Mouse (Mus musculus): ENCODE measurements around the gene Olfr222.
A peak's percentile ranks its signal among the peaks of the same experiment; 100 is the strongest.
"Not testable (repeated sequence)": the region's sequence is repeated elsewhere in the genome, so short reads cannot be mapped to it uniquely, and the experiment has no call there.

The Olfr222 gene

DNA sequence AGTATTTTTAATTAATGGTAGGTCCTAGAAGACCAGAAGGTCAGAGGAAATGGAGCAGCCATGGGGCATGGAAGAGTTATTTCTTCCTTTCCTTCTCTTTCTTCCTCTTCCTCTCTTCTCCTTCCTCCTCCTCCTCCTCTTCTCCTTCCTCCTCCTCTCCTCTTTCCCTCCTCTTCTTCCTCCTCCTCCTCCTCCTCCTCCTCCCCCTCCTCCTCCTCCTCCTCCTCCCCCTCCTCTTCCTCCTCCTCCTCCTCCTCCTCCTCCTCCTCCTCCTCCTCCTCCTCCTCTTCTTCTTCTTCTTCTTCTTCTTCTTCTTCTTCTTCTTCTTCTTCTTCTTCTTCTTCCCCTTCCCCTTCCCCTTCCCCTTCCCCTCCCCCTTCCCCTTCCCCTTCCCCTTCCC is at the start of gene Olfr222:
Olfr222 (minus strand) TSS at position 101 of the 400 bp plus-strand sequence.
- not testable (repeated sequence) for DNase-seq (ENCODE audit: low read depth, low spot score)

DNA sequence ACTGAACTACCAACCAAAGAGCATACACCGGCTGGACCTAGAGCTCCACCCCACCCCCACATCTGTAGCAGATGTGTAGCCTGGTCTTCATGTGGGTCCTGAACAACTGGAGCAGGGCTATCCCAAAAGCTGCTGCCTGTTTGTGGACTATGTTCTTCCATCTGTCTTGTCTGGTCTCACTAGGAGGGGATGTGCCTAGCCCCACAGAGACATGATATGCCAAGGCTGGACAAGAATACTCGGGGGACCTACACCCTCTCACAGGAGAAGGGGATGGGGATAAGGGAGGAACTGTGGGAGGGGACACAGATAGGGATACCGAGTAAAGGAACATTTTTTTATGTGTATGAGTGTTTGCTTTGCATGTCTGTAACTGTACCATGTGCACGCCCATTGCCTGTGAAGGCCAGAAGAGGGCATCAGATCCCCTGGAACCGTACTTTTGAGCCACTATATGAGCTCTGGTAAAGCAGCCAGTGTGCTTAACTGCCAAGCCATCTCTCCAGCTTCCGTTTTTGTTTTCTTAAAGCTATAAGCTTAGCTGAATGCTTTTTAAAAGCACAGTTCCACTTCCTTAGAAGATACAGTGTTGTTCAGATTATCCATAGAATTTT is 48.1 kb upstream of the Olfr222 start:
- peak; percentile 56 for DNase-seq (ENCODE audit: low read depth, low spot score)

DNA sequence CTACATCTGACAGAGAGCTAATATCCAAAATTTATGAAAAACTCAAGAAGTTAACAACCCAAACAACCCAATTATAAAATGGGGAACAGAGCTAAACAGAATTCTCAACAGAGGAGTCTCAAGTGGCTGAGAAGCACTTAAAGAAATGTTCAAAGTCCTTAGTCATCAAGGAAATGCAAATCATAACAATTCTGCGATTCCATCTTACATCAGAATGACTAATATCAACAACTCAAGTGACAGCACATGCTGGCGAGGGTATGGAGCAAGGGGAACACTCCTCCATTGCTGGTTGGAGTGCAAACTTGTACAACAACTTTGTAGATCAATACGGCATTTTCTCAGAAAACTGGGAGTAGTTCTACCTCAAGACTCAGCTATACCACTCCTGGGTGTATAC is 46.2 kb upstream of the Olfr222 start:
- no peak for DNase-seq (ENCODE audit: low read depth, low spot score)

DNA sequence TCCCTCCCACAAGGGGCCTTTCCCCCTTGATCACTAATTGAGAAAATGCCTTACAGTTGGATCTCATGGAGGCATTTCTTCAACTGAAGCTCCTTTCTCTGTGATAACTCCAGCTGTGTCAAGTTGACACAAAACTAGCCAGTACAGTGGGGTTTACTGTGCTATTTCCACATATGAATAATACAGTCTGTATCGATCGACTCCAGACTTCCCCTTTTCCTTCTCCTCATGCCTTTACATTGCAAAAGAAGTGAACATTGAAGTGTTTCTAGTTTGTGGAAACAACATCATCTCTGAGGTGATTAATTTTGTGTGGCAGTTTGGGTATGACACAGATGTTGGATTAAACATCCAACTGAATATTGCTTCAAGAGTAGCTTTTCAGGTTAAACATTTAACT is 41.0 kb upstream of the Olfr222 start:
- DNase-seq (ENCODE audit: low read depth, low spot score) = not testable (repeated sequence)

DNA sequence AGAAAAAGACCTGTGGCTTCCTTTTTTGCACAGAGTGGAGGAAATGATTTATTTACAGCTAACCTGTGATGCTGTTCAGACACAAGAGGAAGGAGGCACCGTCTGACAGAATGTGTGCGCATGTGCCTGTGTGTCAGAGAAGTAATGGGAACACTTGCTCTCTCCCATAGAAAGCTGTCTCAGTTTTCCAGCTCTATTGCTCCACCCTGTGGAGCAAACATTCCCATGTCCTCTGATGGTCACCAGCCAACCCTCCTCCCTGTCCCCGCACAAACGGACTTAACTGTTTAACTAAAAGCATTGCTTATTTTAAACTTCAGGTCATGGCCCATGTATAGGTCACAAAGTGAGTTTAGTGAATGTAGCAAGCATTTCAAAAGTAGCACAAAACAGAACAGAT is 38.1 kb upstream of the Olfr222 start:
- DNase-seq (ENCODE audit: low read depth, low spot score) = no peak

DNA sequence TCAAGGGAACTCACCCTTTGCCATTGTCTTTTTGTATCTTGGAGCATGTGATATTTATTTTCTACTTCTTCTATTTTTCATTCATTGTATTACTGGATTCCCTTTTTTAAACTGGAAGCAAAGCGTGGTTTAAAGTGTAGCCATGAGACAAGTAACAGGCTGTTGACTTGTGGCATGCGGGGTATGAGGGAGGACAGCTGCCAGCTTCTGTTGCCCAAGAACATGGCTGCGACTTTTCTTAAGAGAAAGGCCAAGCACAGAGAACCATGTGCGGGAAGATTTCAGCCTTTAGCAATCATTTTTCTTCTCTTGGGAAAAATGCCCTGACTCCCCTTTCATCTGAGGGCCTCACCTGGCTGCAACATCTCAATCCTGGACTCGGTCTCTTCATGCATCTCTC is 35.6 kb upstream of the Olfr222 start:
- DNase-seq (ENCODE audit: low read depth, low spot score) = no peak

DNA sequence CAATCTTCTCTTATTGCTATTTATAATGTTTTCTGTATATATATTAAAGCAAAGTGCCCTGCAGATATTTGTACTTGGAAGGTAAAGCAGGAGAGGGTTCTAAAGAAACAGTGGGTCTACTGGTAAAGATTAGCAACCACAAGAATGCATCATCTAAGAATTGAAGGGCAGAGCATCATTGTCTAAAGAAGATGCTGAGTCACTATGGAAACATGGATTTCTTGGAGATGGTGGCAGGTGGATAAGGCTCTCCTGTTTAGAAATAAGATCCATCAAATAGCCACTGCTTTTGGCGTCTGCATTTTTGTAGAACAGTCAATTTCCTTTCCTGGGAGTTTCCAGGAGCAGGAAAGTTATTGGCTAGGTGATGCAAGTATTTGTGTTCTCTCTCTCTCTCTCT is 26.3 kb upstream of the Olfr222 start:
- no peak for DNase-seq (ENCODE audit: low read depth, low spot score)

DNA sequence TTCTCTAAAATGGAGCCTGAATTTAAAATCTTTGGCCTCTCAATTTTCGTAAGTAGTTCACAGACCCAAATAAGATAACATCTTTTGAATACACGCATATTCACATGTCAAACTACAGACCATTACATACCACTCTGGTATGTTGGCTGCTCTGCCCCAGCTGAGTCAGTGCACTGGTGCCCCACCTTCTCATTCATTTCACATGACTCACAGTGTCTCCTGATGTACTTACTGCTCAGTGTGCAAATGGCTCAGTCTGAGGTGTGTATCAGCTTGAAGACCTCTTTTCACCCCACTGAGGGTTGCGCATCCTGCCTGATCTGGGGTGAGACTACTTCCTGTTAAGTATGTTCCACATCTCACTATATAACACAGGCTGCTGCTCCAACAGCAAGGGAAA is 24.8 kb upstream of the Olfr222 start:
- DNase-seq (ENCODE audit: low read depth, low spot score) = no peak

DNA sequence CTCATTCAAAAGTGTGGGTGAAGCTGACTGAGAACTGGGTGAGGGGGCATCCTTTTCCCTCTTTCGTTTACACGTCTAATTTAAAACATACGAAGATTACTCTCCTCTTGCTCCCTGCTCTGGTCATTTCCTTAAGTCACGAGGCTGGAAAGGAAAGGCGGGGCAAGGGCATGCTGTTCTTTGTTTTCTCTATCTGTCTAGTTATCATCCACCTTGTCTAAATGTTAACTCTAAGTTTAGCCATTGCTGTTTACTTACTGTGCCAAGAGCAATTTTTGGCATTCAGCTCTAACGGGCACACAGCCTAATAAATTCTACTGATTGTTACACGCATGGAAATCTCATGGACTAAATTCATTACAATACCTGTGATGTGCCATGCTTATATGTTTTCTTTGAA is 23.2 kb upstream of the Olfr222 start:
- no peak for DNase-seq (ENCODE audit: low read depth, low spot score)

DNA sequence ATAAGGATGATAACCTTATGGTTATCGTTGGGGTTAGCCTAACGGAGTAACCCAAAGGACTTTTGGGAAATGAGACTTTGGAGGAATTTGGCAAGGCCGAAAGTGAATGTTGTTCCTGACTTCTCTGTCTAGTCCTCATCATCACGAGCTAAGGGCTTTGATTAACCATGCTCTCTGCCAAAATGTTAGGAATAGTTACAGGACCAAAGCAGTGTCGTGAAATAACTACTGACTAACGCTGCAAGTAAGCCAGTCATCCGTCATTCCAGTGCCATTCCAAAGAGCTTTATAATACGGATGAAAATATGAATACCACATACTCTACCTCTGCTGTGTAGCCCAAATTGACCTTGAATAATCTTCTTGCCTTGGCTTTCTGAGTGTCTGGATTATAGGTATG is 20.9 kb upstream of the Olfr222 start:
- no peak for DNase-seq (ENCODE audit: low read depth, low spot score)

DNA sequence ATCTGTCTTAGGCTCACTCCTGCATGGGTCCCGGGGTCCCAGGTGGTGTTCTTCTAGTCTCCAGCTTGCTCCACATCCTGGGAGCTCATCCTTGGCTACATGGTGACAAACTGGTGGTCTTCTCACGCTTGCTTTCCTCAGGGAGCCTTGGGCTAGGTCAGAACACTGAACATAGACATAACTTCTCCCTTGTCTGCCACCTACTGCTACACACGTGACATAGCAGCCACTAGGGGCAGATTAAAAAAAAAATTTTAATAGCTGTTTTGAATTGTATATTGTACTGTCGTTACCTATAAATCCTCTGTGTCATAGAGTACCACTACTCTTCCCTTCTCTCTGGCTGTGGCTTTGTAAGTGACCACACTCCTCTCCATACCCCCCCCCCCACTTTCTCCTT is 20.1 kb upstream of the Olfr222 start:
- peak; percentile 6 for DNase-seq (ENCODE audit: low read depth, low spot score)

DNA sequence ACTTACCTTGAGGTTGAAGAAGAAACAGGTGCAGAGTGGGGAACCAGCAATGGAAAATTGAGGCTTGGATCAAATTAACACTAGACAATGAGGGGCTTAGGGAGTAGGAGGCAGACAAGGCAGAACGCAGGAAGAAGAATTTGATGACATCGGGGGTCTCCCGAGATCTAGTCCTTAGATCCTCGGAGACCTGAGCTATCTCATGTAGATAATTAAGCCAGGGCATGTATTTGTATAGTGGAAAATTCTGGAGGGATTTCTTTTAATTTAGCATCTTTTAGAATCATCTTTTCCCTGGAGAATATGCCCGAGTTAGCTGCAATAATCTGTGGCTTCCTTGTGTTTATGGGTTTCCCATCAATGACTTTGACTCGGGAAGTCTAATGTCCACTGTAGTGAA is 17.2 kb upstream of the Olfr222 start, which contains the start of gene Olfr223:
Olfr223 (minus strand) TSS at position 101 of the 400 bp plus-strand sequence.
- no peak for DNase-seq (ENCODE audit: low read depth, low spot score)

DNA sequence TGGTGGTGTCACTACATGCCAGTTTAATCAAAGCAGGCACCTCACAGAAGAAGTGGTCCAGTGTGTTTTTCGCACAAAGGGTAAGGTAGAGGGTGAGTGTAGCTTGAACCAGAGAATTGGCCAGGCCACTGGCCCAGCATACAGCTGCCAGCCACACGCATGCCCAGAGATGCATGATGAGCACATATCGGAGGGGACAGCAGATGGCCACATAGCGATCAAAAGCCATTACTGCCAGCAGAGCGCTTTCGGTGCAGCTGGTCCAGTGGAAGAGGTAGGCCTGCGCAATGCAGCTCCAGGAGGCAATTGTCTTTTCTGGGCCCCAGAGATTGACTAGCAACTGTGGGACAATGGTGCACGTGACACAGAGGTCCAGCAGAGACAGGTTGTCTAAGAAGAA is 13.5 kb upstream of the Olfr222 start:
- no peak for DNase-seq (ENCODE audit: low read depth, low spot score)

DNA sequence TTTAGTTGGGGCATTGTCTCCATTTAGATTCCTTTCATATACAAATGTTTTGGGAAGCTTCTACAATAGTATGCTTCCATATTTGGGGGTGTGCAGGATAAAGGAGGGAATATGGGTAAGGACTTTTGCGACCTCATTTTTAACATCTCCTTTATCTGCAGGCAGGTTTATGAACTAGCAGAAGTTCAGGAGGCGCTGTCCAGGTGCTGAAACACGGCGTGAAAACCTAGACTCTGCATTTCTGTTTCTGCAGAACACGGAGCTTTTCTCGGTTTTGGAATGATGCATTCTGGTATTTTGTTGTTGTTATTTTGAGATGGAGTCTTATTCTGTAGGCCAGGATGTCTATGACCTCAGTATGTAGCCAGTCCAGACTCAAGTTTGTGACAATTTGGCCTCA is 8.5 kb upstream of the Olfr222 start:
- DNase-seq (ENCODE audit: low read depth, low spot score) = peak; percentile 59

DNA sequence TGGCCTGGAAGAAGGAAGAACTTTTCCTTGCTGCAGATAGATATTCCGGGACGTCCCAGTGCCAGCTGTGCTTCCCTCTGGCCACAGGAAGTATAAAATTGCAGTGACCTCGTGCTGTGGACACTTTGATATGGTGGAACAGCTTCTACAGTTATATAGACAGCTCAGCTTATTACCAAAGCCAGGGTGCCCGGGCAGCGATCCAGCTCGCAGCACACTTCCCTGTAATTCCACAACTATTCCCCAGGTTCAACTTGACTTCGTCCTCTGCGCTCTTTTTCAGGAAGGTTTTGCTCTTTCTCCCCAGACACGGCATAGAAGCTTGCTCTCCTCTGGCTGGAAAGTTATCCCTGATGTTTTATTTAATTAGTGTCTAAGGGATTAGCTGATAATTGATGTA is 309 bp downstream of the Olfr222 start:
- no peak for DNase-seq (ENCODE audit: low read depth, low spot score)

DNA sequence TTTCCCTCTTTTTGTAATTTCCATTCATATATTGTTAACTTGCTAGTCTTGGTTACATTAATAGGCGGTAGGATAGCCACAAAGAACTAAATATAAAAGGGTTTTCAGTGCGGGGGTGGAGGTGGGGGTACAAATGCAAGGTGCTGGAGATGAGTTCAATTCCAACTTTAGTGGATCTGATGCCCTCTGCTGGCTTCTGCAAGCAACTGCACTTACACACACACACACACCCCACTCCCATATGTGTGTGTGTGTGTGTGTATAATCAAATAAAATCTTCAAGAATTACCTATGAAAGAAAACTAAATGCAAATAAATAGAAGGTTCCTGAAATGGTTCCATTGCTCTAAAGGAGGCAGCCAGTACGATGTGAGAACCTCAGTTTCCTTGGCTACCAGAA is 6.7 kb downstream of the Olfr222 start:
- DNase-seq (ENCODE audit: low read depth, low spot score) = peak; percentile 34

DNA sequence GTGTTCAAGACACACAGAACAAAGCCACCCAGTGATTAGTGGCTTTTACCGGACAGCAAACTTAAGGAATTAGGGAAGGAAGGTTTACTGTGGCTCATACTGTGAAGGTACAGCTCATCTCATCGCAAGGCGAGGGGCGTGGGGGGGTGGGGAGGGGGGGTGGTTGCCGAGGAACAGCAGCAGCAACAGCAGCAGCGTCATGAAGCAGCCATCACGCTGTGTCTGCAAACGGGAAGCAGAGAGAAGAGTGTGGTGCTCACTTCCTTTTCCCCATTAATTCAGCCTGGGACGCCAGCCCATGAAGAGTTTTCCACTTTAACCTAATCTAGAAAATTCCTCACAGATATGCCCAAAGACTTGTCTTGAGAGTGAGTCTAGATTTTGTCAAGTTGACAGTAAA is 13.2 kb downstream of the Olfr222 start:
- DNase-seq (ENCODE audit: low read depth, low spot score) = no peak

DNA sequence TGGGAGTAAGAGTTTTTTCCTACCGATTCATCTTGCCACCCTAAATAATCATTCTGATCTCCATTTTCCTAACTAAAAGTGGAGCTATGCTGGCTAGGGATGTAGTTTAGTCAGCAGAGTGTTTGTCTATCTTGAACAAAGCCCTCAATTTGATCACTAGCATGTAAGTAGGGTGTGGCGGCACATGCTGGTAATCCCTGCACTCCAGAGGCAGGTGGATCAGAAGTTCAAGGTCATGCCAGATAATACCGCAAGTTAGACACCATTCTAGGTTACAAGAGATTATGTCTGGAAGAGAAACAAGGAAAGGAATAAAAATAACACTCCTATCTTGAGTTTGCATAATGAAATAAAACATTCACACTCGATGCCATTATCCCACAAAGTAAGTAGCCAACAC is 13.7 kb downstream of the Olfr222 start:
- no peak for DNase-seq (ENCODE audit: low read depth, low spot score)

DNA sequence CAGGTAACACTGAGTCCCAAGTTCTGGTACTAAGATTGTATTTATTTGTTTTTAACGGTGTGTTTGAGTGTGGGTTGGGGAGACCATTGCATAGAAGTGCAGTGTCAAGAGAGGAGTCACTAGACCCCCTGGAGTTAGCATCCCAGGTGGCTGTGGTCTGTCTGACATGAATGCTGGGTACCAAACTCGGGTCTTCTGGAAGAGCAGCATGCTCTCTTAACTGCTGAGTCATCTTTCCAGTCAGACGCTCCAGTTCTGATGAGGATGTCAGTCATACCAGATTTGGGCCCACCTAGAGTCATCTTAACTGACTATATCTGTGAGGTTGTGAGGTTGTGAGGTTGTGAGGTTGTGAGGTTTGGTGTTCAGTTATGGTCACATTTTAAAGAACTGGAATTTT is 15.1 kb downstream of the Olfr222 start:
- DNase-seq (ENCODE audit: low read depth, low spot score) = no peak

DNA sequence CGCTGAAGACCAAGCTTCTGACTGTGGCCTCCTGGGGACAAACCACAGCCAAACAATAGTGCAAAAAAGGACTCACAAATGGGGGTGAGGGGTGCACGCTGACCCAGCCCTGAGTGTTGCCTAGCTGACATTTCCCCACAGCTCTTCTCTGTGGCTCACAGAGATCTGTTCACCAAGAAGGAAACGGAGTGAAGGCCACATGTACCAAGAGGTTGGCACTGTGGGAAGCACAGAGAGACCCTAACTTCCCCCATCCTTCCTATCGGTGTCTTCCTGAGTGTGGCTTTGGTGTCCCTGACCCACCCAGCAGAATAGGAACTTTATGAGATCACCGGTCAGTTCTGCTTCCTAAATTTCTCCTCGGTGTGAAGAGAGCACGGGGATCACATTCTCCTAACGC is 21.5 kb downstream of the Olfr222 start:
- DNase-seq (ENCODE audit: low read depth, low spot score) = no peak

DNA sequence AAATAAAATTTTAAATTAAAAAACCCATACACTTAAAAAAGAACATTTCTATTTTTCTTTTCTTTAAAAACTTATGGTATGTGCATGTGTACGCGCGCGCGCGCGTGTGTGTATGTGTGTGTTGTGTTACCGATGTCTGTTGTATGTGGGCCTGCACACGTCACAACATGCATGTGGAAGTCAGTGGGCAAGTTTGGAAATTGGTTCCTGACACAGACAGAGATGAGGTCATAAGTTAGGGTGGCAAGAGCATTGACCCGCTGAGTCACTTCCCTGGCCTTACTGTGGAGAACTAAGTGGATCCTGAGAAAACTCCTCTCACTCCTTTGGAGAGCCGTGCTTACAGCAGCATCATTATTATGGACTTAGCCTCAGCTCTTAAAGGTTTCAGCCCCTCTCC is 21.9 kb downstream of the Olfr222 start:
- no peak for DNase-seq (ENCODE audit: low read depth, low spot score)

DNA sequence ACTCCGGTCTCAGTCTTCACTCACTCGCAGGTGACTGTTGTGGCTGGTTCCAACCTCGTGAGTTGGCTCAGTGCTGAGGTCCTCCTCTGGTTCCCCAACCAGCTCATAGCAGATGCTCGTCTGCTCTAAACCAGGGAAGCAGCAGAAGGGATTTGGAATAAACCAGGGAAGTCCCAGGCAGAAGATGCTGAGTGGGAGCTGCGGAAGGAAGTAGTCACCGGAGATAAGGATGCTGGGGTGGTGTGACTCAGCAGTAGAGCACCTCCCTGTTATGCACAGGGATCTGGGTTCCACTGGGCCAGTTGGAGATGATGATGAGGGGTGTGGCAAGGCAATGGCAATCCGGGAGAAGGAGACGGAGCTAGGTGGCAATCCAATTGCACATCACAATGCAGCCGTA is 32.0 kb downstream of the Olfr222 start:
- DNase-seq (ENCODE audit: low read depth, low spot score) = no peak

DNA sequence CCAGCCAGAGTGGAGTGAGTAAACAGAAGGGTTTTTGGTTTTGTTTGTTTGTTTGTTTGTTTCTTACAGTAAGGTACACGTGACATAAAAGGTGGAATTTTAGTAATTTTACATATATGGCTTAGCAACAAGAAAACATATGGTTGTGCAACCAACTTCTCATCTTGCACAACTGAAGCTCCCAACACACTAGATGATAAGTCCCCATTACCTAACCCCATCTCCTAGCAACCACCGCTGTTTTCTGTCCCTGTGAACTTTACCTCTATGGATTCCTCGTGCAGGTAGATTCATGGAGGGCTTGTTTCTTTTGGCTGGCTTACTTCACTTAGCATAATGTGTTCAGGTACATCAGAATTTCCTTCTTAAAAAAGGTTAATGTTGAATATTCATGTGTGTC is 32.7 kb downstream of the Olfr222 start:
- DNase-seq (ENCODE audit: low read depth, low spot score) = no peak

DNA sequence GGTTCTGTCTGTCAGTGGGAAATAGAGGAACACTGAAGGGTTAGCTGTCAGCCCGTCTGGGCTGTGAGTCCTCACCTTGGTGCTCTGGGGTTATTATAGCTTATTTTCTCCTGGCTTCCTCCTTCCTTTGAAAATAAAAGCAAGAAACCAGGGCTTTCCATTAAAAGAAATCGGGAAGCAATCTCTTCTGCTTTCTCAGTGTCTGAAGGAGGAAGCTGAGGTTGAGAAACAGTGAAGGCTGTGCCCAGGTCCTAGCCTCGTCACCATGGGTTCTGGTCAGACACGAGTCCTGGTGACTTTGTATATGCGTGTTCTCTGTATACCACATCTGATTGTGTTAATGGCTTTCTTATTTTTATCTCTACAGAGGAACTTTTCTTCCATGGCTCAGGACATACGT is 33.6 kb downstream of the Olfr222 start:
- DNase-seq (ENCODE audit: low read depth, low spot score) = no peak

All from mesoderm, embryonic 11.5 days (tissue).